Mouse (Mus musculus) inflammation-experienced regulatory T-cells, adult 6 months (primary cell): ENCODE measurements at regions not wholly inside any gene's neighbourhood (a gene's known extent, or its start where the extent isn't known, plus 50 kb on each side); places are given as distances from the start of the nearest gene placed in this dataset.
"Not testable (repeated sequence)": the region's sequence is repeated elsewhere in the genome, so short reads cannot be mapped to it uniquely, and the experiment has no call there.

Source experiments
- ATAC-seq: one replicate; pipeline ENCODE4 v1.8.0; 2017

GRCm38 (mm10) chr7:116681268-116681667, 177.1 kb downstream of the Nucb2 start:
- no peak for ATAC-seq

GRCm38 (mm10) chr7:116700409-116700808, 196.2 kb downstream of the Nucb2 start:
- no peak for ATAC-seq

GRCm38 (mm10) chr7:116701466-116702342, 197.5 kb downstream of the Nucb2 start:
- no peak for ATAC-seq

GRCm38 (mm10) chr7:116702596-116702995, 198.4 kb downstream of the Nucb2 start:
- no peak for ATAC-seq

GRCm38 (mm10) chr7:116711541-116711940, 207.4 kb downstream of the Nucb2 start:
- no peak for ATAC-seq

- no peak for ATAC-seq
These were observed 209.0 kb downstream of the Nucb2 start for GRCm38 (mm10) chr7:116713200-116713599.

- peak; percentile 76 for ATAC-seq
These were observed 211.3 kb downstream of the Nucb2 start for GRCm38 (mm10) chr7:116715234-116716046.

GRCm38 (mm10) chr7:116728379-116728778, 224.2 kb downstream of the Nucb2 start:
- ATAC-seq = no peak

GRCm38 (mm10) chr7:116729795-116730194, 225.6 kb downstream of the Nucb2 start:
- ATAC-seq = no peak

DNA sequence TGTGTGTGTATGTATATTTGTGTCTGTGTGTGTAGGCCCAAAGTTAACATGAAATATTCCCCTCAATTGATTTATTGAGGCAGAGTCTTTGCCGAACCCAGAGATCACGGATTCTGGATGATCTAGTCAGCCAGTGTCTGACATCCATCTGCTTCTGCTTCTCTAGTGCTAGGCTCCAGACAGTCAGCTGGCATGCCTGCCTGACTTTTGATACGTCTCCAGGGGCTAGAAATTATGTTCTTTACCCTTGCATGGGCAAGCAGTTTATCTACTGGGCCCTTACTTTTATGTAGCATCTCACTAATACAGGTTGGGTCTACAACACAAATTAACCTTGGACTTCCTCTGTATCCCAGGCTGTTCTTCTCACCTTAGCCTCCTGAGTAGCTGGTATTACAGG, 231.5 kb downstream of the Nucb2 start:
- no peak for ATAC-seq

- ATAC-seq = no peak
These were observed 232.2 kb downstream of the Nucb2 start for GRCm38 (mm10) chr7:116736333-116736732.

GRCm38 (mm10) chr7:116738009-116738408, 233.8 kb downstream of the Nucb2 start:
- no peak for ATAC-seq

DNA sequence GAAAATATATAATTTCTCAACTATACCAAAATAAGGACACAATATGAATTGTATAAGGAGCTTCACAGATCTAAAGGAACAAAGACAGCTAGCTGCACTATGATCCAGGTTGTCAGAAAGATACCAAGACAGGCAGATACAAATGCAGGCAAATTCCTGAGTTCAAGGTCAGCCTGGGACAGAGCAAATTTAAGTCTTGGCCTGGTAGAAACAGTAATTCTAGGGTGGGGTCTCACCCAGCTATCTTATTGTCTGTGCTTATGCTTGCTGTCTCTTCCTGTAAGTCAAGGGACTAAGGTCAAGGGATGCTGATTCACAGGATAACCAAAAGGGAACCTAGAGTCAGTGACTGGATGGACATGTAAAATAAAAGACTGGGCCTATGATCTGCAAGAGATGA, 250.4 kb downstream of the Nucb2 start:
- no peak for ATAC-seq

DNA sequence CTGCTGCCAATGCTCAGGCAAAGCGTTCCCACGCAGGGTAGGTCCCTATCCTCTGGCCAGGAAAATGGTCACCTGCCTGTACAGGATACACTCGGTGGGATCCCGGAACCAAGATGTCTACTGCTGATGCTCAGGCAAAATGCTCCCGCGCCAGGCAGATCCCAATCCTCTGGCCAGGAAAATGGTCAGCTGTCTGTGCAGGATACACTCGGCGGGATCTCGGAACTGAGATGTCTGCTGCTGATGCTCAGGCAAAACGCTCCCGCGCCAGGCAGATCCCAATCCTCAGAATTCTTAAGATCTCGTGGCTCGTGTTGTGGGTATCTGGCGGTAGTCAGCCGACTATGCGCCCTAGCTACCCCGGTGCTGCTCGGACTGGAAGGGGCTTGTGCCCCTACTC, 288.0 kb downstream of the Nucb2 start:
- not testable (repeated sequence) for ATAC-seq

- ATAC-seq = no peak
These were observed 304.3 kb downstream of the Nucb2 start for GRCm38 (mm10) chr7:116808475-116808874.

DNA sequence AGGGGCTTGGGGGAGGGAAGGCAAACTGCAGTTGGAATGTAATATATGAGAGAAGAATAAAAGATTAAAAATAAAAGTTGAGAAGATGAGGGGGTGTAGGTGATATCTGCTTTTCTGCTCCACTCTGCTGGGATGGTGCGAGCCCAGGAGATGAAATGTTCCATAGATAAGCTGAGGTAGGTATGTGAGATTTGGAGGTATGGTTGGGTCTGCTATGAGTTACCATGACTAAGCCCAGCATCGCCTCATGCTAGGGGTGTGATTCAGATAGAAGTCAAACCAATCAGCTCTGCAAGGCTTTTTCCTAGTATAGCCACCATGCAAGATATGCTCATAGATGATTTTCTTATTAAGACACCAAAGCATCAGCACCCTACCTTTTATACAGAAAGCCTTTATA, 312.3 kb downstream of the Nucb2 start:
- no peak for ATAC-seq

- ATAC-seq = no peak
These were observed 313.8 kb downstream of the Nucb2 start for GRCm38 (mm10) chr7:116817991-116818390.

DNA sequence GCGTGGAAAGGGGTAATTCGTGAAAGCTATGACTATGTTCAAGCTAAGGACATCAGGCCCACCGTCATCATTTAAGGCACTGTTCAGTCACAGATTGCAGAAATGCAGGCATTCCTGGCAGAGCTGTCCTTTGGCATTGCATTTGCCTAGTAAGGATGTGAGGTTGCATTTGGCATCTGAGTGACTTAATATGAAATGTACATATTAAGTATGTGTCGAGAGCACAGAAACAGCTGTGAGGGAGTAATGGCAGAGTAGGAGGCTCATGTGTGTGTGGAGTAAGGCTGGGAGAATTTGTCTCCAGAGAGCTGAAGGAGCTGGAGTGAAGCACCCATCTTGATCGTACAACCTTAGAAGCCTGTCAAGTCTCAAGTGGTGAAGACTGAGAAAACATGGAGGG, 316.4 kb downstream of the Nucb2 start:
- ATAC-seq = no peak

GRCm38 (mm10) chr7:116842894-116843293, 338.7 kb downstream of the Nucb2 start:
- ATAC-seq = no peak

GRCm38 (mm10) chr7:116847846-116848730, 343.9 kb downstream of the Nucb2 start:
- no peak for ATAC-seq

GRCm38 (mm10) chr7:116853351-116853750, 349.2 kb downstream of the Nucb2 start:
- ATAC-seq = no peak

DNA sequence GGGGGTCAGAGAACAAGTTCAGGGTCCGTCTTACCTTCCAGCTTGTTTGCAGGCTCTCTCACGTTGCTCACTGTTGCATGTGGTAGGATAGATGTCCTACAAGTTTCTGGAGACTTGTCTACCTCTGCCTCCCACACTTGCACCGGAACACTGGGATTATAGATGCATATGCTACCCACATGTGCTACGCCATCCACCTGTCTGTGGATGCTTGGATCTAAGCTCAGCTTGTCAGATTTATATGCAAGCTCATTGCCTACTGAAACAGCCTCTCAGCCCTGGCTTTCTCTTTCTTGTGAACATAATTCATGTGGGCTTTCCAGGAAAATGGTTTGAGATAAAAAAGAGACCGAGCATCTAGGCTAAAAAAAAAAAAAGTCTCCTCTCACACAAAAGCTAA, 353.0 kb downstream of the Nucb2 start:
- no peak for ATAC-seq

DNA sequence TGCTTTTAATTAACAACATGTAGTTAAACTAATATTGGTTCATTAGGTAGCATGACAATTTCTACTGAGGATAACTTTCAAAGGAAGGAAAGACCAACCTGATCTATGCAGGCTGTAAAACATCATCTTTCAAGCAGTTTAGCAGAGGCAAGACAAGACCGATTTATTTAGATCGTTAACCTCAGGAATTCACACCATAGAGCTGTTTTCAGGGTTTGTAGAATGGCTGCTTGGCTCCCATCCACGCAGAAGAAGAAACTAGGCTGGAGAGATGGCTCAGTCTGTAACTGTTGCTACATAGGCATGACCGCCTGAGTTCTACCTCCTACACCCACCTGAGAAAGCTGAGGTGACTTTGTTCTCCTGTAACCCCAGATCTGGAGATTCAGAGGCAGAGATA, 353.6 kb downstream of the Nucb2 start:
- ATAC-seq = no peak
